Mouse (Mus musculus): ENCODE data around the gene Mfsd6l. TPM values are rescaled to one million over a fixed set of nuclear protein-coding genes. Genes with fewer than 3 reads are reported as not detected.

Mfsd6l gene
- polyA plus RNA-seq (2017; shearing (Covaris generic)): not detected

GRCm38 (mm10) chr11:68555918-68556584 lies at the start of gene Mfsd6l:
Gene Mfsd6l, plus strand, starts transcription at chr11:68556186.

GRCm38 (mm10) chr11:68586721-68587120 lies 30.7 kb downstream of the Mfsd6l start, which contains the start of gene Ccdc42:
Gene Ccdc42, plus strand, starts transcription at chr11:68587021.

Other genes with a start within 250 kb of the Mfsd6l start
- 0.34 TPM for gene Ntn1, start 155.4 kb upstream of the Mfsd6l start, polyA plus RNA-seq (2017; shearing (Covaris generic))
- gene Pik3r5, start 124.1 kb upstream of the Mfsd6l start, polyA plus RNA-seq (2017; shearing (Covaris generic)): 133 TPM
- gene Pik3r6, start 53.2 kb upstream of the Mfsd6l start, polyA plus RNA-seq (2017; shearing (Covaris generic)): not detected
- gene Ccdc42, start 30.8 kb downstream of the Mfsd6l start, polyA plus RNA-seq (2017; shearing (Covaris generic)): not detected
- 2.9 TPM for gene Myh10, start 135.4 kb downstream of the Mfsd6l start, polyA plus RNA-seq (2017; shearing (Covaris generic))